Mouse (Mus musculus) megakaryocyte, embryonic 14.5 days (primary cell): ENCODE data around the gene Cybrd1. TPM values are rescaled to one million over a fixed set of nuclear protein-coding genes. Genes with fewer than 3 reads are reported as not detected.

Experiments
- H3K27me3 ChIP-seq: replicated peaks from 2 replicates; pipeline ENCODE3; 2012; ENCODE audit warnings: inconsistent platforms
- H3K36me3 ChIP-seq: replicated peaks from 2 replicates; pipeline ENCODE3; 2012; ENCODE audit warnings: low read length, inconsistent platforms, mixed read lengths
- H3K4me1 ChIP-seq: 2 replicates; pipeline ENCODE4 v1.6.1; 2012; ENCODE audit warnings: inconsistent platforms
- H3K4me3 ChIP-seq: replicated peaks from 2 replicates; pipeline ENCODE3; 2012; ENCODE audit warnings: moderate library complexity, mild to moderate bottlenecking, inconsistent platforms
- H3K9me3 ChIP-seq: 2 replicates; pipeline ENCODE4 v1.6.1; 2012; ENCODE audit warnings: inconsistent platforms
- FLI1 ChIP-seq: IDR thresholded peaks from 2 replicates; pipeline ENCODE4 v1.6.1; 2012; ENCODE audit warnings: low read length, inconsistent platforms, mixed read lengths
- GATA1 ChIP-seq: IDR thresholded peaks from 3 replicates; pipeline ENCODE4 v1.6.1; 2012; ENCODE audit warnings: mixed read lengths, low read length, inconsistent platforms, borderline replicate concordance
- polyA plus RNA-seq: library from polyadenylated mRNA; stranded (reverse); fragments of >175 nt; gene quantifications from 2 replicates; pipeline ENCODE4 v1.2.3, GENCODE M21; 2012; ENCODE audit warnings: low replicate concordance; ENCODE audit not compliant: insufficient read depth

Cybrd1 gene
- polyA plus RNA-seq, 1 experiment = 0.06 TPM

DNA sequence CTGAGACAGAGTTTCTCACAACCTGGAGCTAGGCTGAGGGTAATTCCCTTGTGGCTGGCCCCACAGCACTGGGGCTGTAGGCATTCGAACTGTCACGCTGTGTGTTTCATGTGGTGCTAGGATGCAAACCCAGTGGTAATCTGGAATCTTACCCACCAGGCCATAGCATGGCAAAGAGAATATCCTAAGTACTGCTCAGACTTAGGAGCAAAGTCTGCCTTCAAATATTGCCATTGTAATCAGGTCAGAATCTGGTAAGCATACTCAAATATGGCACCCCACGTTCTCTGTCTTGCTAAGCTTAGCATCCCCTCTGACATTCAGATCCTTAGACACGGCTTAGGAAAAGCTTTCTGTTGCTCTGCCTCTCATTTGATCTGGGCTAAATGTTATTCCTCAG, 28.1 kb downstream of the Cybrd1 start:
- H3K4me1 ChIP-seq = peaks cover 46% of the 10 kb centered on the region
- no peaks in the 10 kb centered on the region for H3K9me3 ChIP-seq
- H3K36me3 ChIP-seq = no peaks in the 10 kb centered on the region
- H3K27me3 ChIP-seq = peaks cover 21% of the 10 kb centered on the region
- no peak overlapping the region for H3K4me3 ChIP-seq
- no peak for TF ChIP-seq GATA1
- no peak for TF ChIP-seq FLI1

DNA sequence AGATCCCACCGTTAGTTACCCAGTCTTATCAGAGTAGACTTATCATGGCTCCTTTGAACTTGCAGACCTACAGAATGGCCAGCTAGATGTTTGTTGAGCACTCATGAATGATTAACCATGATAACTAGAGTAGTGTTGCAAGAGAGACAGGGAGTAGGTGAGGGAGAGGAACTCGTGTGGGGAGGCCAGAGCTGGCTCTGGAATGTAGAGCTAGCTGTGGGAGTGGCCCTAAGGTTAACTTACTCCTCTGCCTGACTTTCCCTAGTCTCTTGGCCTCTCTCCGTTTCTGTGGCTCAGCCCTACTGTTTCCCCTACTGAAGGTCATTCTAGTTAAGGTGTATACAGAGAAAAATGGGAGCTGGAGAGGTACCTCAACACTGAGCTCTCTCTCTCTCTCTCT, 28.5 kb downstream of the Cybrd1 start:
- H3K9me3 ChIP-seq = no peaks in the 10 kb centered on the region
- no peaks in the 10 kb centered on the region for H3K36me3 ChIP-seq

DNA sequence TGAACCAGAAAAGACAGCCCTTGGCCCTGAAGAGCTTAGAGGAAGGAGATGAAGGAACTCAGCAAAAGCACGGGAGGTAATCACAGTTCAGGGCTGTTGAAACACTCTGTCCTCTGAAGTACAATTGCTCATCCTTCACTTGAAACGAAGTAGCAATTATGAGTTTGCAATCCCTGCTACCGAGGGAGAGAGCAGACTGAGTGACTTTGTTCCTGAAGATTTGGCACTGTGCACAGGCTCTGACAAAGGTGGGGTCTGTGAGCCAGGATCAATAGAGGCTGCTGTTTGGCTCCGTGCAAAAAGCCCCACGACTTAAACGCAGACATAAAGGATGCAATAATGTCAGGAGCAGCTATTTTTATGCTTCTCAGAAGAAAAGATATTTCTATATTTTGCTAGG, 30.1 kb downstream of the Cybrd1 start:
- H3K4me1 ChIP-seq = peaks cover 40% of the 10 kb centered on the region
- H3K4me3 ChIP-seq = no peak overlapping the region
- TF ChIP-seq FLI1 (no peak), GATA1 (no peak)
- H3K9me3 ChIP-seq = peaks cover 6% of the 10 kb centered on the region
- no peaks in the 10 kb centered on the region for H3K36me3 ChIP-seq
- peaks cover 28% of the 10 kb centered on the region for H3K27me3 ChIP-seq

More for the DNA sequence above, 28.5 kb downstream of the Cybrd1 start:
- peaks cover 46% of the 10 kb centered on the region for H3K4me1 ChIP-seq
- no peak overlapping the region for H3K4me3 ChIP-seq
- no peak for TF ChIP-seq GATA1
- TF ChIP-seq FLI1 = no peak
- H3K27me3 ChIP-seq = peaks cover 22% of the 10 kb centered on the region

DNA sequence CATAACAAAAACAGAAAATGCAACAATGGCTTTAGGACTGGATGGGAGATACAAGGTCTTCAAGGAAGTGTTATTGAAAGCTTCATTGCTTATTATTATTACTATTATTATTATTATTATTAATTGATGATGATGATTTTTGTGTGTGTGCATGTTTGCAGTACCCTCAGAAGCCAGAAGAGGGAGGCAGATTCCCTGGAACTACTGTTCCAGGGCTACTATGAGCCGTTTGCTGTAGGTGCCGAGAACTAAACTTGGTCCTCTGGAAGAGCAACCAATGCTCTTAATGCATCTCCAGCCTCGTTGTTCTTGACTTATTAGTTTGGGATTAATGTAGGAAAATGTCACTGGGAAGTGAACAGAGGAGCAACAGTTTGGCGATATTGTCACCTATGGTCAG, 34.4 kb downstream of the Cybrd1 start:
- H3K4me1 ChIP-seq = peaks cover 18% of the 10 kb centered on the region
- H3K4me3 ChIP-seq = no peak overlapping the region
- peaks cover 10% of the 10 kb centered on the region for H3K9me3 ChIP-seq
- TF ChIP-seq FLI1 = no peak
- no peak for TF ChIP-seq GATA1
- H3K36me3 ChIP-seq = no peaks in the 10 kb centered on the region
- H3K27me3 ChIP-seq = peaks cover 28% of the 10 kb centered on the region

DNA sequence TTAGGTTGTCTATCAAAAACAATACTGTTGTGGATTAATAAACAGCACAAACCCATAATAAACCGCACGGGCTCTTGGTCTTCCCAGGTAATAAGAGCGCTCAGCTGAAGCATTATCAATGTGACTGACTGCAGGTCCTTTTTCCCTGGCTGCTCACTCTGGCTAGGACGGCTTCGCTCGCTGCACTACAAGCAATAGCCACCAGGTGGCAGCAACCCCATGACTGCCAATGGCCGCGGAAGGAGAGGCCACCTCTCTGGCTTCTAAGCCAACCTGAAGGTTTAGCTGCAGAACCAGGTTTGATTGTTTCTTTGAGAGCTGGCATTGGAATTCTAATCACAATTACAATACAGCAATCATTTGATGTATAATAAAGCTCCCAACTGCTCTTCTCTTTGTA, 37.8 kb downstream of the Cybrd1 start:
- Histone ChIP-seq H3K36me3 (no peaks in the 10 kb centered on the region), H3K4me1 (no peaks in the 10 kb centered on the region), H3K27me3 (peaks cover 25% of the 10 kb centered on the region), H3K9me3 (peaks cover 10% of the 10 kb centered on the region), H3K4me3 (no peak overlapping the region)
- TF ChIP-seq FLI1 (no peak), GATA1 (no peak)

DNA sequence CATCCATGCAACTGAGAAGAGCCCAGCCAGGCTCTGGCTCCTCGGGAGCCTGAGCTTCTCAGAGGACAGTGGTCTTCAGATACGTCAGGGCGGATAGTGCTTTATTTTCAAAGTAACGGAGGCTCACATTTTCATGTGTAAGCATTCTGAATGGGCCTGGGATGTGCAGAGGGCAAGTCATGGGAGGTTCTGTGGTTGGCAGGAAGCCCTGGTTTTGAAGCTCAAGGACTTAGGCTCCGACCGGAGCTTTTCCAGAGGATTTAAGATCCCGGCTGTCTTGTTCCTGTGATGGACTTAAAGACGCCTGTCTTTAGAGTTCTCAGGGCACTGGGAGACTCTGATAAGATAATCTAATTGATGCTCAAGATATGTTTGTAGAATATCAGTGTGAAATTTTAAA, 38.7 kb downstream of the Cybrd1 start:
- peaks cover 10% of the 10 kb centered on the region for H3K9me3 ChIP-seq
- H3K27me3 ChIP-seq = peaks cover 24% of the 10 kb centered on the region
- H3K4me1 ChIP-seq = no peaks in the 10 kb centered on the region
- TF ChIP-seq GATA1 (no peak), FLI1 (no peak)
- no peak overlapping the region for H3K4me3 ChIP-seq
- no peaks in the 10 kb centered on the region for H3K36me3 ChIP-seq

DNA sequence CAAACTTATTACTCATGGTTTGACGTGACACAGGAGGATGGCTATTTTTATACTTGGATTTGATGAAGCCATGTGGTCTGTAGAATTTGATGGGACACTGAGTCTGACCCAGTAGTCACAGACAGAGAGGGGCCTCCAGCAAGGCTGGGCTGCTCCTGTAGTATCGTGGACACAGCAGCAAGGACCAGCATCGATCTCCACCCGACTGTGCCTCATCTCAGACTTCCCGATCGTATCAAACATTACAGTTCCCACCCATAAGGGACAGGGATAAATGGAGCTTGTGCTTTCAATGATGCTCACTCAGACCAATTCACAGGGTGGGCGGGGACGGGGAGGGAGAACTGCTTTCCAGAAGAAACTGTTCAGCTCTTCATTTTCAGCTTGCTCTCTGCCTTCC, 40.2 kb downstream of the Cybrd1 start:
- Histone ChIP-seq H3K36me3 (no peaks in the 10 kb centered on the region), H3K4me1 (no peaks in the 10 kb centered on the region), H3K9me3 (peaks cover 4% of the 10 kb centered on the region; the same call in 1 of the 2 replicates), H3K27me3 (peaks cover 25% of the 10 kb centered on the region), H3K4me3 (no peak overlapping the region)
- TF ChIP-seq GATA1 = no peak
- TF ChIP-seq FLI1 = no peak

DNA sequence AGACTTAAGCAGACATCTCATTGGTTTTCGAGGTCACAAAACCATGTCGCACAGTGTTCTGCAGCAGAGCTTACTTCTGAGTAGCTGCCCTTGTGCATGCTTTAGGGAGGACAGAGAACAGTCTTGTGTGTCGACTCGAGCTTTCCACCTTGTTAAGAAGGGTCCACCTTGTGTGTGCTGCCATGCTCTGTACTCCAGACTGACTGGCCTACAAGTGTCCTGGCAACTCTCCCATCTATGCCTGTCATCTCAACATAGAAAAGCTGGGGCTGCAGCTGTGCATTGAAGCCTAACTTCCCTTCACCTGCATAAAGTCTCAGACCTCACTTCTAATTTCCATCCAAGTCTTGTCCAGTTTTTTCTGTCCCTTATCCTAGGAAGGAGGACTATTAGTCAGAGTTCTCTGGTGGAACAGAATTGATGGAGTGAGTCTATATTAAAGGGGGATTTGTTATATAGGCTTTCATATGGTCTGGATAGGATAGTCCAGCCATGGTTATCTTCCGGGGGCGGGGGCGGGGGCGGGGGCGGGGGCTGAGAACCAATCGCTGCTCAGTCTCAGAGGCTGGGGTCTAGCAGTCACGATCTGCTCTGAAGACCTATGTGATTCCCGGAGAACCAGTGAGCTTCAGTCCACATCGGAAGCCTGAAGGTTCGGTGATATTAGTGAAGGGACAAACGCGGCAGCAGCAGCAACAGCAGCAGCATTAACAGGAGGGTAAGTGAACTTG, 42.0 kb downstream of the Cybrd1 start:
- Histone ChIP-seq H3K9me3 (no peaks in the 10 kb centered on the region), H3K4me3 (no peak overlapping the region), H3K36me3 (no peaks in the 10 kb centered on the region), H3K4me1 (no peaks in the 10 kb centered on the region; the same call in 1 of the 2 replicates), H3K27me3 (peaks cover 29% of the 10 kb centered on the region)
- TF ChIP-seq FLI1 = no peak
- TF ChIP-seq GATA1 = no peak

DNA sequence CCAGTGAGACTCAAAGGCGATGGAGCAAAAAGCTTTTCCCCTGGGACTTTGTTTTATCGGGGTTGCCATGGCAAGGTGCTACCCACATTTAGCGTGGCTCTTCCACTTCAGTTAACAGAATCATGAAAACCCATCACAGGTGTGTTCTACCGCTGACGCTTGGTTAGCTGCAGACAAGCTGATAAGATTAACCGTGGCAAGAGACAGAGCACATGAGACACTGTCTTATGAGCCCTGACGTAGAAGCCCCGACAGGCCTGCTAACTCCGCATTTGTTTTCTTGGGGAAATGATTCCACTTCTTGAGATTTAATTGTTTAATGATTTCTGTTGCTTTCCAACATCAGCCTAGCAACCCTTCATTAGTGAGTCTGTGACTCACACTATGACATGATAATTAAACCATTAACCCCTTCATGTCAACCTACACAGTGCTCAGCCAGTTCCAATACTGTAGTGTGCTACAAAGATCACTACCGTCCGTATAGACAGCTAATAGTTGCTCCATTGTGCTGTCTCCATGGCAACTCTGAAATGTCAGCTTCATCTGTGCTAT, 42.7 kb downstream of the Cybrd1 start:
- H3K27me3 ChIP-seq = peaks cover 32% of the 10 kb centered on the region
- H3K4me1 ChIP-seq = no peaks in the 10 kb centered on the region; the same call in 1 of the 2 replicates
- H3K9me3 ChIP-seq = no peaks in the 10 kb centered on the region
- H3K36me3 ChIP-seq = no peaks in the 10 kb centered on the region
- TF ChIP-seq GATA1 (no peak), FLI1 (no peak)
- H3K4me3 ChIP-seq = no peak overlapping the region

DNA sequence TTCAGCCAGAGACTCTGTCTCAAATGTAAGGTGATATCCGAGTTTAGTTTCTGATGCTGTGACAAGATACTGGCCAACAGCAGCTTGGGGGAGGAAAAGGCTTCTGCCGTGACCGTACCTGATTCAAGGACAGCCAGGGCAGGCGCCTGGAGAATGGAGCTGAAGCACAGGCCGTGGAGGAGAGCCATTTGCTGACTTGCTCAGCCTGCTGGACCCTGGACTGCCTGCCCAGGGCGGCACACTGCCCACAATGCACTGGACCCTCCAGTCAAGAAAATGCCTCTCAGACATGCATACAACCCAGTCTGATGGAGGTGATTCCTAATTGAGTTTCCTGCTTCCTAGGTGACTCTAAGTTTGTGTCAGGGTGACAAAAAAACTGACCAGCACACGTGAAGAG, 43.8 kb downstream of the Cybrd1 start:
- Histone ChIP-seq H3K36me3 (no peaks in the 10 kb centered on the region), H3K4me1 (no peaks in the 10 kb centered on the region; the same call in 1 of the 2 replicates), H3K4me3 (no peak overlapping the region), H3K9me3 (no peaks in the 10 kb centered on the region), H3K27me3 (peaks cover 32% of the 10 kb centered on the region)
- TF ChIP-seq GATA1 (no peak), FLI1 (no peak)
